Mouse (Mus musculus): ENCODE results near the gene Popdc3.
A peak's percentile ranks its signal among the peaks of the same experiment; 100 is the strongest.
"Not testable (repeated sequence)": the region's sequence is repeated elsewhere in the genome, so short reads cannot be mapped to it uniquely, and the experiment has no call there.

Gene Popdc3

GRCm38 (mm10) chr10:45303315-45304036, 125.6 kb downstream of the Popdc3 start:
- no peak for DNase-seq (ENCODE audit: extremely low spot score, low read depth, low spot score)

GRCm38 (mm10) chr10:45305173-45305572, 127.3 kb downstream of the Popdc3 start:
- DNase-seq (ENCODE audit: extremely low spot score, low read depth, low spot score): no peak

- DNase-seq (ENCODE audit: extremely low spot score, low read depth, low spot score): no peak
These were observed 133.2 kb downstream of the Popdc3 start for GRCm38 (mm10) chr10:45311129-45311528.

GRCm38 (mm10) chr10:45311624-45312023, 133.7 kb downstream of the Popdc3 start:
- no peak for DNase-seq (ENCODE audit: extremely low spot score, low read depth, low spot score)

- no peak for DNase-seq (ENCODE audit: extremely low spot score, low read depth, low spot score)
These were observed 137.0 kb downstream of the Popdc3 start for GRCm38 (mm10) chr10:45314865-45315264.

GRCm38 (mm10) chr10:45318922-45319321, 141.0 kb downstream of the Popdc3 start:
- no peak for DNase-seq (ENCODE audit: extremely low spot score, low read depth, low spot score)

- DNase-seq (ENCODE audit: extremely low spot score, low read depth, low spot score): no peak
These were observed 142.4 kb downstream of the Popdc3 start for GRCm38 (mm10) chr10:45320296-45320695.

- DNase-seq (ENCODE audit: extremely low spot score, low read depth, low spot score): no peak
These were observed 146.3 kb downstream of the Popdc3 start for GRCm38 (mm10) chr10:45324159-45324558.

GRCm38 (mm10) chr10:45328196-45329000, 150.5 kb downstream of the Popdc3 start:
- no peak for DNase-seq (ENCODE audit: extremely low spot score, low read depth, low spot score)

GRCm38 (mm10) chr10:45334925-45335324, 157.0 kb downstream of the Popdc3 start:
- peak; percentile 22 for DNase-seq (ENCODE audit: extremely low spot score, low read depth, low spot score)

- no peak for DNase-seq (ENCODE audit: extremely low spot score, low read depth, low spot score)
These were observed 157.8 kb downstream of the Popdc3 start, which contains the start of gene Bves for GRCm38 (mm10) chr10:45335434-45336422. TSS of gene Bves (plus strand) at chr10:45335772.

- DNase-seq (ENCODE audit: extremely low spot score, low read depth, low spot score): no peak
These were observed 161.2 kb downstream of the Popdc3 start for GRCm38 (mm10) chr10:45339106-45339505.

GRCm38 (mm10) chr10:45344381-45344780, 166.5 kb downstream of the Popdc3 start:
- no peak for DNase-seq (ENCODE audit: extremely low spot score, low read depth, low spot score)

- DNase-seq (ENCODE audit: extremely low spot score, low read depth, low spot score): no peak
These were observed 167.3 kb downstream of the Popdc3 start for GRCm38 (mm10) chr10:45345217-45345616.

GRCm38 (mm10) chr10:45348143-45348542, 170.2 kb downstream of the Popdc3 start:
- not testable (repeated sequence) for DNase-seq (ENCODE audit: extremely low spot score, low read depth, low spot score)

- no peak for DNase-seq (ENCODE audit: extremely low spot score, low read depth, low spot score)
These were observed 178.2 kb downstream of the Popdc3 start for GRCm38 (mm10) chr10:45356091-45356490.

- DNase-seq (ENCODE audit: extremely low spot score, low read depth, low spot score): no peak
These were observed 185.5 kb downstream of the Popdc3 start for GRCm38 (mm10) chr10:45363396-45363795.

- no peak for DNase-seq (ENCODE audit: extremely low spot score, low read depth, low spot score)
These were observed 189.2 kb downstream of the Popdc3 start for GRCm38 (mm10) chr10:45366987-45367705.
